Mouse (Mus musculus): ENCODE measurements at regions not wholly inside any gene's neighbourhood (a gene's known extent, or its start where the extent isn't known, plus 50 kb on each side); places are given as distances from the start of the nearest gene placed in this dataset.

DNA sequence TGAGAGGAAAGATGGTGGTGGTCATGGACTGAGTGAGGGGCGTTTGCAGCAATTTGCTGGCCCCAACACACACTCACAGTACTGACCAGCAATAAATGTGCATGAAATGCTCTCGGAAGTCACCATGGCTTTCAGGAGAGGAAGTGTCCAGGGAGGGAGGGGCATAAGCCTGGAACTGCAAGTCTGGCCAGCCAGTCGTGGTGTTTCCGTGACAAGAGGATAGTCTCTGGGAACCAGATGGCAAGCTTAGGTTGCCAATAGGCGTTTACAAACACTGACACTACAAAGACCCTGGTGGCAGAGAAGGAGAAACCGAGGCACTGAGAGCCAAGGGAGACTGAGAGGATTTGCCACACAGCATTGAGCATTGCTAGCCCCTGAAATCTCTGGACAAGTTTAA is 132.3 kb upstream of the 1600014C23Rik start:
- TF ChIP-seq CTCF (IDR thresholded peaks at IDR 0.05; ENCODE audit: extremely low read depth, insufficient read depth, low read length), result no peak
- no peak for TF ChIP-seq POLR2A (IDR thresholded peaks at IDR 0.05; ENCODE audit: extremely low read depth, insufficient read depth, low read length)
- Histone ChIP-seq H3K4me1 (ENCODE audit: control insufficient read depth, insufficient read depth, low read length) (no peaks in the 10 kb centered on the region), H3K27ac (ENCODE audit: insufficient read depth, low read length) (no peak overlapping the region), H3K4me3 (ENCODE audit: insufficient read depth, low read length) (no peak overlapping the region)

DNA sequence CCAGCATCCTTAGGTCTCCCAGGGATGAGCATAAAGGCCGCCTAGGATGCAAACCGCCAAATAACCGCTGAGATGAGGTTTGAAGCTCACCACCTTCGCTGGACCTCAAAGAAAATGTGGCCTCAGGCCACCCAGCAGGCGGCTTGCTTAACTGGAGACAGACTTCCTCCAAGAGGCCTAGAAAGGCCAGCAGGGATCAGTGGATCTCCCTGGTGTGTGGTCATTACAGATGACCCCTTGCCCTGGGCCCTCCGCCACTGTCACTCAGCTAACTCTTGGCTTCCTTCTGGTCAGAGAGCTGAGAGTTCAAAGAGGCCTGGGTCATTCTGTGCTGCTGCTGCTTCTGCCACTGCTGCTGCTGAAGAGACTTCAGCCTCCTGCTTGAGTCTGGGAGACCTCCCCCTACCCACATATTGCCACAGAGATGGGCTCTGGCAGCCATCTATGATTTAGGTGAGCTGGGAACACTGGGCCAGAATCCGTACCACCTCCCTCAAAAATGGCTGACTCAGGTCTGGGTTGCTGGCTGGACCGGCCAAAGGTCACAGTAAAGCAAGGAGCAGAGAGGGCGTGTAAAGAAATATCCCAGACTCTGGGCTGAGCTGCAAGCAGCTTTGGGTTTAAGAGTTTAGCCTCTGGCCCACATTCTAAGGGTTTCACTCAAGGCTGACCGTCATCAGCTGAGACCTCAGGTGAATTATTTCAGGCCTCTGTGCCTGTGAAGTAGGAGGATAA is 130.0 kb upstream of the 1600014C23Rik start:
- no peak overlapping the region for H3K4me3 ChIP-seq (ENCODE audit: insufficient read depth, low read length)
- H3K4me1 ChIP-seq (ENCODE audit: control insufficient read depth, insufficient read depth, low read length), result no peaks in the 10 kb centered on the region
- H3K27ac ChIP-seq (ENCODE audit: insufficient read depth, low read length), result no peak overlapping the region
- TF ChIP-seq CTCF (IDR thresholded peaks at IDR 0.05; ENCODE audit: extremely low read depth, insufficient read depth, low read length), result no peak
- no peak for TF ChIP-seq POLR2A (IDR thresholded peaks at IDR 0.05; ENCODE audit: extremely low read depth, insufficient read depth, low read length)

DNA sequence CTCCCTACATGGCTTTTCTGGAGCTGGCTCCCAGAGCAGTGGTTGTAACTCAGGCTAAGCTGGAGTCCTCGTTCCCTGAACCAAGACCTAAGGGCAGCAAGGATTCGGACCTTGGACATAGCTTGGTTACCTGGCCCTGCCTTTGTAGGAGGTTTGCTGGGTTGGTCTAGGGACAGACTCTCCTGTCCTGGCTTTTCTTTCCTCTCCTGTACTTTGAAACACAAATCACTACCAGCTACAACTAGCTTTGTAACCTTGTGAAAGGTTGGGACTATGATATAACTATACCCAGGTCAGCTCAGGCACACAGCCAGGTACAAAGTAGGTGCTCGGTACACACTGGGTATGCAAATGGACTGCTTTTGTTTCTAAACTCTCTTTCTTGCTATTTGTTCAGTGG is 129.4 kb upstream of the 1600014C23Rik start:
- TF ChIP-seq CTCF (IDR thresholded peaks at IDR 0.05; ENCODE audit: extremely low read depth, insufficient read depth, low read length), result no peak
- Histone ChIP-seq H3K27ac (ENCODE audit: insufficient read depth, low read length) (no peak overlapping the region), H3K4me3 (ENCODE audit: insufficient read depth, low read length) (no peak overlapping the region), H3K4me1 (ENCODE audit: control insufficient read depth, insufficient read depth, low read length) (no peaks in the 10 kb centered on the region)

DNA sequence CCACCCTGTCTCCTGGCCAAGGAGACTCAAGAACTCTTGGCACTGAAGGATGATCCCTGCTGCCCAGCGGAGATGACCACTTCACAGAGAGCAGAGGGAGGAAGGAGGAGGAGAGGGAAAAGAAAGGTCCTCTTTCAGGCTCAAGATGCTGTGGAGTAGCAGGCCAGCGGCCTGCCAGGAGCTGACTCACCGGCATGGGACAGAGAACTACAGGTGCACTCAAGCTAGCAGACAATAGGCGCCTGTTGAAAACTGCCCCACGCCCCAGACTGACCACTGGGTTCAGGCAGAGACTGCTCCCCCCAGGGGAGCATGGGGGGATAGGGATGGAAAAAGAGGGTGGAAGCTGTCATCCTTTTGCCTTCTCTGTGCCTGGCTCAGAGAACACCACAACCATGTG is 125.8 kb upstream of the 1600014C23Rik start:
- no peak overlapping the region for H3K27ac ChIP-seq (ENCODE audit: insufficient read depth, low read length)
- TF ChIP-seq CTCF (IDR thresholded peaks at IDR 0.05; ENCODE audit: extremely low read depth, insufficient read depth, low read length), result no peak
- no peak for TF ChIP-seq POLR2A (IDR thresholded peaks at IDR 0.05; ENCODE audit: extremely low read depth, insufficient read depth, low read length)
- H3K4me3 ChIP-seq (ENCODE audit: insufficient read depth, low read length), result no peak overlapping the region
- H3K4me1 ChIP-seq (ENCODE audit: control insufficient read depth, insufficient read depth, low read length), result no peaks in the 10 kb centered on the region

DNA sequence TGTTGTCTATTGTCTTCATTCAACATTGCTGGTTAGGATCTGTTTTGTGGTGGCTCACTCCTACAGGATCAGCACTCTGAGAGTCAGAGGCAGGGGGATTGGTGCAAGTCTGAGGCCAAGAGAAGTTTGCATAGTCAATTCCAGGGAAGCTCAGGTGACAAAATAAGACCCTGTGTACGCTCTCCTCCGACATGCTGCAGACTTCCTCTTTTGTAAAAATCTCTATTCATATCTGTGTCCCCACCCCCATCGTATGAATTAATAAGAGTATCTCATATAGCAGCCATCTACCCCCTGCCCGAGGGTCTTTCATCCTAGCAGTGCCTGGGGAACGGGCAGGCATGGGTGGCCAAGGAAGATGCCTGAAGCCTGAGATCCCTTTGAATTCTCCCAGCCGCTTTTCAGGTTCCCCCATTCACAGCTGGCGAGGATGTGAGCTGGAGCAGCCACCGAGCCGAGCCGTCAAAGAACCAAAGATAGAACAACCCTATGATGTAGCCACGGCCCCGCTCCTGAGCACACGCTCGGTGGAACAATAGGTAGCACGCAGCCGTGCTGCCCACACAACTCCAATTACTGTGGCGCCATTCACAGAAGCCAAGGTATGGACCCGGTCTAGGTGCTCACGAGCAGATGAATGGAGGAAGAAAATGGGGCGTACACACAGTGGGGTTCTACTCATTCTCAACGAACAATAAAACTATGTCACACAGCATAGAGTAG is 120.4 kb upstream of the 1600014C23Rik start:
- no peak overlapping the region for H3K4me3 ChIP-seq (ENCODE audit: insufficient read depth, low read length)
- H3K27ac ChIP-seq (ENCODE audit: insufficient read depth, low read length), result no peak overlapping the region
- no peak for TF ChIP-seq CTCF (IDR thresholded peaks at IDR 0.05; ENCODE audit: extremely low read depth, insufficient read depth, low read length)
- no peak for TF ChIP-seq POLR2A (IDR thresholded peaks at IDR 0.05; ENCODE audit: extremely low read depth, insufficient read depth, low read length)
- no peaks in the 10 kb centered on the region for H3K4me1 ChIP-seq (ENCODE audit: control insufficient read depth, insufficient read depth, low read length)

DNA sequence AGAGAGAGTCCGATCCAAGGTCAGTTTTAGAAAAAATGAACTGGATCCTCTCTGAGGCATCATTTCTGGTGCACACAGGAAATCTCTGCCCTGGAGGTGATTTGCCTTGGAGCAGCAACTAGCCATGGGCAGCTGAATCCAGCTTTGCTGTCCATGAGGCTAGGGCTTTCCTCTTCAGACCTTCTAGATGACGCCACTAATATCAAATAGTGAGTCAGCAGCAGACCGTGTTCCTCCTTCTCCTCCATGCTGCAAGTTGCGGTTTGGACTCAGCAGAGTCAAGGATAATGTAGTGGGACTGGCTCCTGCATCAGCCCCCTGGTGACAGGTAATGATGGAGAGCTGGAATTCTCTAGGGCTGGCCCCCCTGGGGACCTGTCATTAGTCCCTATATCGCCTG is 118.8 kb upstream of the 1600014C23Rik start:
- no peaks in the 10 kb centered on the region for H3K4me1 ChIP-seq (ENCODE audit: control insufficient read depth, insufficient read depth, low read length)
- H3K4me3 ChIP-seq (ENCODE audit: insufficient read depth, low read length), result no peak overlapping the region
- TF ChIP-seq CTCF (IDR thresholded peaks at IDR 0.05; ENCODE audit: extremely low read depth, insufficient read depth, low read length) (no peak), POLR2A (IDR thresholded peaks at IDR 0.05; ENCODE audit: extremely low read depth, insufficient read depth, low read length) (no peak)
- H3K27ac ChIP-seq (ENCODE audit: insufficient read depth, low read length), result no peak overlapping the region

DNA sequence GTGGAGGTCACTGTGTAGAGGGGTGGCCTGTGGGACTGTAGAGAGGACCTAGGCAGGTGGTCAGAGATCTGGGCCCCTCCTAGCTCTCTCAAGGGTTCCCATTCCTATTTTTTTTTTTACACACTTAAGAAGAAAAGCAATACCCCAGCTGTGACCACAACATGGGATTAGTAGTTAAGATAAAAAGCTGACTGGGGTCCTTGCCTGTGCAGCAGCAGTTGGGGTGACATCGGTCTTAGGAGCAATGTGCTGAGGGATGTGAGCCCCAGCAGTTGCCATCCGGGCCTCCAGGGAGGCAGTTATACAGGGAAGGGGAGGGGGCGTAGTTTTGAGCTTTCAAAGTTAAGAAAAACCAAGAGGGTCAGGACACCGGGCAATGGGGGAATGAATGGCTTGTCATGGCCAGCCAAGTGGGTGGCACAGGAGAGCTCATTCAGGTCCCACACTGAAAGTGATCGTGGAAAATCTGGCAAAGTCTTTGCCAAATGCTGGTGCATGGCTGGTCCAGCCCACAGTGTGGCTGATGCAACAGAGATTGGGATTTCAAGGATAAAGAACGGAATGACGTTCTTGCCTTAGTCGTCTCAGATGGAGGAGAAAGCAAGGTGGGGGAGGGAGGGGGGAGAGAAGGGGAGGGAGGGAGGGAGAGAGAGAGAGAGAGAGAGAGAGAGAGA is 118.2 kb upstream of the 1600014C23Rik start:
- Histone ChIP-seq H3K4me3 (ENCODE audit: insufficient read depth, low read length) (no peak overlapping the region), H3K4me1 (ENCODE audit: control insufficient read depth, insufficient read depth, low read length) (no peaks in the 10 kb centered on the region), H3K27ac (ENCODE audit: insufficient read depth, low read length) (no peak overlapping the region)
- no peak for TF ChIP-seq CTCF (IDR thresholded peaks at IDR 0.05; ENCODE audit: extremely low read depth, insufficient read depth, low read length)
- no peak for TF ChIP-seq POLR2A (IDR thresholded peaks at IDR 0.05; ENCODE audit: extremely low read depth, insufficient read depth, low read length)

DNA sequence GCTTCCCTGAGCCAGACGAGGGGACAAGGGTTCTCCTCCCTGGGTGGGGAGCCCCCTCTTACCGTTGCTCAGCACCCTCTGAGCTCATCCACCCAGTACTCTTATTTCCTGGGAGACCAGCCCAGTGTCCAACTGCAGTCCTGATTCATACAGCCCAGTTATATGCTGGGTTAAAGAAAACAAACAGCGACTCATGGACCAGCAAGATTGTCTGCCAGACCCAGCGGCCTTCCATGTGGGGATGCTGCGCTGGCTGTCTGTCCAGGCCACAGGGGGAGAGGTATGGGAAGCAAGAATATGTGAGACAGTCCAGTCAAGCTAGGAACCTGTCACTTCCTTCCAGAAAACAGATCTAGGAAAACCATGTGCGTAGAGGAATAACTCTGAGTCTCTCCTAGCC is 117.3 kb upstream of the 1600014C23Rik start:
- no peak overlapping the region for H3K27ac ChIP-seq (ENCODE audit: insufficient read depth, low read length)
- no peak overlapping the region for H3K4me3 ChIP-seq (ENCODE audit: insufficient read depth, low read length)
- H3K4me1 ChIP-seq (ENCODE audit: control insufficient read depth, insufficient read depth, low read length), result no peaks in the 10 kb centered on the region
- TF ChIP-seq CTCF (IDR thresholded peaks at IDR 0.05; ENCODE audit: extremely low read depth, insufficient read depth, low read length) (no peak), POLR2A (IDR thresholded peaks at IDR 0.05; ENCODE audit: extremely low read depth, insufficient read depth, low read length) (no peak)

DNA sequence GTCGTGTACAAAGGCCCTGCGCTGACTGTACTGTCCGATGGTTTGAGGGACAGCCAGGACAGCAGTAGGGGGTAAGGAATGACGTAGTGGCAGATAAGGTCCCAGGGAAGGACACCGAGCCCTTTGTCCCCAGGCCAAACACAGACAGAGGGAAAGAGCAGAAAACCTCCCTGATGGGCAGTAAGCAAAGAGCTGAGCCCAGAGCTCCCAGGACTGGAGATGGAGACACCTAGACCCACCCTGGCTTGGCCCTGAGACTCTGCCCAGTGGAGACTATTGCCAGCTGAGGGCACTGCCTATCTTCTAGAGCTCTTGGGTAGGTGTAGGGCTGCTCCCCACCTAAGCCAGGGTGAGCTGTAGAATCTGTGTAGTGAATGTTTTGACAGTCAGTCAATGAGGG is 116.5 kb upstream of the 1600014C23Rik start:
- H3K27ac ChIP-seq (ENCODE audit: insufficient read depth, low read length), result no peak overlapping the region
- H3K4me1 ChIP-seq (ENCODE audit: control insufficient read depth, insufficient read depth, low read length), result no peaks in the 10 kb centered on the region
- no peak overlapping the region for H3K4me3 ChIP-seq (ENCODE audit: insufficient read depth, low read length)
- TF ChIP-seq POLR2A (IDR thresholded peaks at IDR 0.05; ENCODE audit: extremely low read depth, insufficient read depth, low read length) (no peak), CTCF (IDR thresholded peaks at IDR 0.05; ENCODE audit: extremely low read depth, insufficient read depth, low read length) (no peak)

DNA sequence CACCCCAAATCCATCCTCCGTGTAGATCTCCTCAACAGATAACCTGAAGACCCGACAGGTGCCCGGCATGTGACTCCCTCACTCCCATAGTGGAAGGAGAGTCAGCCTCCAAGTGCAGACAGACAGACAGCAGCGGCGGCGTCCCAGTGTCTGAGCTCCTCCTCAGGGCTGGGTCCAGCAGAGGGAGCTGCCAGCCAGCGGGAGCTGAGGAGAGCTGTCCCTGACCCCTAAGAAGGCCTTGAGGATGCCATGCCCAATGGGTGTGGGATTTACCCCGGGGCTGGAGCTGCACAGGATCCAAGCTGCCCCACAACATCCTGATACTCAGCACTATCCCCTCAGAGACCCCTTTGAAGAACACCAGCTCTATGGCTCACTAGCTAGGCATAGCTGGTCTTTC is 115.0 kb upstream of the 1600014C23Rik start:
- no peaks in the 10 kb centered on the region for H3K4me1 ChIP-seq (ENCODE audit: control insufficient read depth, insufficient read depth, low read length)
- TF ChIP-seq POLR2A (IDR thresholded peaks at IDR 0.05; ENCODE audit: extremely low read depth, insufficient read depth, low read length) (no peak), CTCF (IDR thresholded peaks at IDR 0.05; ENCODE audit: extremely low read depth, insufficient read depth, low read length) (0 out of 2 replicates have a peak, but pooled peaks have one; percentile 24)

More for the DNA sequence above, 115.0 kb upstream of the 1600014C23Rik start:
- no peak overlapping the region for H3K27ac ChIP-seq (ENCODE audit: insufficient read depth, low read length)
- H3K4me3 ChIP-seq (ENCODE audit: insufficient read depth, low read length), result no peak overlapping the region
